Mouse (Mus musculus) midbrain, embryonic 16.5 days (tissue): Measurements from ENCODE around the gene Lrrc30. TPM values are rescaled to one million over a fixed set of nuclear protein-coding genes. Genes with fewer than 3 reads are reported as not detected.

Experiments used
- ATAC-seq: fragments of 200-750 bp; cut with Nextera tagmentation; 2 replicates; pipeline ENCODE4 v1.8.0; 2017; ENCODE audit warnings: moderate TSS enrichment
- H3K27ac ChIP-seq: fragments of 300-500 bp; sonication (generic); 2 replicates; pipeline ENCODE4 v1.5.1; 2014; ENCODE audit warnings: mild to moderate bottlenecking, low read length, mixed read lengths
- H3K27me3 ChIP-seq: fragments of 300-500 bp; sonication (generic); 2 replicates; pipeline ENCODE4 v1.6.1; 2014; ENCODE audit warnings: low read depth, low read length, mixed read lengths; ENCODE audit not compliant: control insufficient read depth, insufficient read depth
- H3K36me3 ChIP-seq: fragments of 300-500 bp; sonication (generic); 2 replicates; pipeline ENCODE4 v1.6.1; 2014; ENCODE audit warnings: mild to moderate bottlenecking, low read length, moderate library complexity, mixed read lengths; ENCODE audit not compliant: control insufficient read depth, insufficient read depth
- H3K4me1 ChIP-seq: fragments of 300-500 bp; sonication (generic); 2 replicates; pipeline ENCODE4 v1.6.1; 2014; ENCODE audit warnings: mild to moderate bottlenecking, low read length, mixed read lengths; ENCODE audit not compliant: control insufficient read depth, insufficient read depth
- H3K4me2 ChIP-seq: fragments of 300-500 bp; sonication (generic); 2 replicates; pipeline ENCODE4 v1.6.1; 2014; ENCODE audit warnings: mild to moderate bottlenecking, low read length, mixed read lengths
- H3K4me3 ChIP-seq: fragments of 300-500 bp; sonication (generic); 2 replicates; pipeline ENCODE4 v1.5.1; 2014; ENCODE audit warnings: low read depth, mild to moderate bottlenecking, low read length, moderate library complexity, mixed read lengths
- H3K9ac ChIP-seq: fragments of 300-500 bp; sonication (generic); 2 replicates; pipeline ENCODE4 v1.6.1; 2014; ENCODE audit warnings: low read depth, low read length, mixed read lengths
- H3K9me3 ChIP-seq: fragments of 300-500 bp; sonication (generic); replicated peaks from 2 replicates; pipeline ENCODE4 v1.6.1; 2014; ENCODE audit warnings: mild to moderate bottlenecking, low read length, mixed read lengths; ENCODE audit not compliant: control insufficient read depth, poor library complexity, severe bottlenecking
- WGBS: fragments of 180-500 bp; shearing (Covaris S2); extraction: QIAGEN DNeasy Blood & Tissue Kit; methylation state at CpG from one replicate; pipeline ENCODE4 v1.1.7; 2014; 5-methylcytosine and 5-hydroxymethylcytosine counted together
- polyA plus RNA-seq: library from polyadenylated mRNA; unstranded; fragments of >200 nt; fragmentation: Nextera tagmentation; extraction: Ambion mirVana; gene quantifications from 2 replicates; pipeline ENCODE4 v1.2.1, GENCODE M21; 2015

Lrrc30 gene
- polyA plus RNA-seq, 1 experiment from 2014 or later: not detected

- no peak for ATAC-seq
- H3K4me3 ChIP-seq: no peak overlapping the region
- H3K36me3 ChIP-seq: no peaks in the 10 kb centered on the region
- no peaks in the 10 kb centered on the region for H3K4me1 ChIP-seq
- no peak overlapping the region for H3K9ac ChIP-seq
- no peaks in the 10 kb centered on the region for H3K9me3 ChIP-seq
- no peak overlapping the region for H3K27ac ChIP-seq
- no peaks in the 10 kb centered on the region for H3K27me3 ChIP-seq
- 85% methylated on average over 3 of the region's 3 CpGs for WGBS
- no peak overlapping the region for H3K4me2 ChIP-seq
These were observed 20.4 kb downstream of the Lrrc30 start for GRCm38 (mm10) chr17:67612151-67612550.

DNA sequence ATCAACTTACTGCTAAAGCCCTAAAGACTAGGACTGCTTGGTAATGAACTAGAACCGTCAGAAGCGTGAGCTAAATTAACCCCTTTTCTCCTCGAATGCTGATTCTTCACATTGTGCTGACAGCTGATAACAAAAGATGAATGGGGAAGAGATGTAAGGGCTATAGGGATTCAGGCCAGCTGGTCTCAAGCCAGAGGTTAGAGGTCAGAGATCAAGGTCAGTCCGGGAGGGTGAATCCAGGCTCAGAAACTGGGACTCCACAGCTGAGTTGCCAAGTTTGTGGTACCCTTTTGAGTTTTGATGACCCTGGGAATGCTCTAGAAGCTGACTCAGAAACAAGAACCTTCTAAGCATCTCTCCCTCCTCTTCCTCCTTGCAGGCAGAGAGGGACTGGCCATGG is 28.1 kb downstream of the Lrrc30 start:
- H3K4me3 ChIP-seq: no peak overlapping the region
- ATAC-seq: no peak
- H3K36me3 ChIP-seq: no peaks in the 10 kb centered on the region
- H3K9ac ChIP-seq: no peak overlapping the region
- H3K27ac ChIP-seq: no peak overlapping the region
- WGBS: 39% methylated on average over 4 of the region's 4 CpGs
- no peaks in the 10 kb centered on the region for H3K27me3 ChIP-seq
- H3K4me2 ChIP-seq: no peak overlapping the region
- no peaks in the 10 kb centered on the region for H3K4me1 ChIP-seq
- no peaks in the 10 kb centered on the region for H3K9me3 ChIP-seq

GRCm38 (mm10) chr17:67602556-67602955 is 30.0 kb downstream of the Lrrc30 start:
- Histone ChIP-seq H3K4me3 (no peak overlapping the region), H3K27me3 (no peaks in the 10 kb centered on the region), H3K27ac (no peak overlapping the region), H3K4me2 (no peak overlapping the region), H3K9me3 (no peaks in the 10 kb centered on the region), H3K9ac (no peak overlapping the region), H3K36me3 (no peaks in the 10 kb centered on the region), H3K4me1 (no peaks in the 10 kb centered on the region)
- WGBS: 69% methylated on average over 4 of the region's 4 CpGs
- ATAC-seq: no peak

DNA sequence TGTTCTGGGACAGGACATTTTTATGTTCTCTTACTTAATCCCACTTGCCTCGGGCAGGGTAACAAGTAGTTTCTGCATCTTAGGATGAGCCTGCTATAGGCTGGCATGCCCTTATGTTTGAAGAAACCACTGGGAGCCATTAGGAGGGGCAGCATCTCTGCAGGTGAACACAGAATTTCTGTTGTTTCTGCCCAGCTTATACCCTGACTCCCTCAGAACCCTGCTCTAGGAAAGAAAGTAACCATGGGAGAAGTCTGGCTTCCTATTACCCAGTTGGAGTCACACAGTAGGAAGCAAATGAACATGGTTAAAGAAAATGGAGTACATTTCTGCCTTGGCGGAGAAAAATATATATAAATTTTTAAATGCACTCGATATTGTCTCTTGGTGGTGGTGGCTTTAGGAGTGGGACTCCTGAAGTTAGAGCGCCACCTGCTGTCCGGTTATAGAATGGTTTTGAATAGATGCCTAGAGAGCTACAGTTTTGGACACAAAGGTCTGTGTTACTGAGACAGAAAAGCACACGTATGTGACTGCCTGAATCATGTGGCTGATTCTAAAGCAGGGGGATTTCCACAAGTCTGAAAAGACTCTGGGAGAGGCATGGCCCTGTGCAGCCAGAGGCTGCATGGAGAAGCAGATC is 47.5 kb downstream of the Lrrc30 start:
- ATAC-seq: peak; percentile 89
- Histone ChIP-seq H3K4me1 (no peaks in the 10 kb centered on the region), H3K36me3 (no peaks in the 10 kb centered on the region), H3K4me2 (no peak overlapping the region), H3K4me3 (no peak overlapping the region), H3K27me3 (no peaks in the 10 kb centered on the region), H3K27ac (no peak overlapping the region), H3K9ac (no peak overlapping the region), H3K9me3 (no peaks in the 10 kb centered on the region)
- WGBS: 17% methylated on average over 6 of the region's 6 CpGs

- Histone ChIP-seq H3K4me1 (no peaks in the 10 kb centered on the region), H3K9me3 (no peaks in the 10 kb centered on the region), H3K36me3 (no peaks in the 10 kb centered on the region), H3K9ac (no peak overlapping the region), H3K27me3 (no peaks in the 10 kb centered on the region), H3K4me3 (no peak overlapping the region), H3K4me2 (no peak overlapping the region), H3K27ac (no peak overlapping the region)
- WGBS: 64% methylated on average over 7 of the region's 7 CpGs
- 0 out of 2 replicates have a peak, but pooled peaks have one; percentile 11 for ATAC-seq
These were observed 48.0 kb downstream of the Lrrc30 start for GRCm38 (mm10) chr17:67584533-67584932.

- Histone ChIP-seq H3K4me1 (no peaks in the 10 kb centered on the region), H3K4me3 (no peak overlapping the region), H3K27me3 (no peaks in the 10 kb centered on the region), H3K9me3 (no peaks in the 10 kb centered on the region), H3K36me3 (no peaks in the 10 kb centered on the region), H3K4me2 (no peak overlapping the region), H3K9ac (no peak overlapping the region), H3K27ac (no peak overlapping the region)
- 60% methylated on average over 7 of the region's 7 CpGs for WGBS
- ATAC-seq: no peak
These were observed 49.1 kb downstream of the Lrrc30 start for GRCm38 (mm10) chr17:67583422-67583821.

DNA sequence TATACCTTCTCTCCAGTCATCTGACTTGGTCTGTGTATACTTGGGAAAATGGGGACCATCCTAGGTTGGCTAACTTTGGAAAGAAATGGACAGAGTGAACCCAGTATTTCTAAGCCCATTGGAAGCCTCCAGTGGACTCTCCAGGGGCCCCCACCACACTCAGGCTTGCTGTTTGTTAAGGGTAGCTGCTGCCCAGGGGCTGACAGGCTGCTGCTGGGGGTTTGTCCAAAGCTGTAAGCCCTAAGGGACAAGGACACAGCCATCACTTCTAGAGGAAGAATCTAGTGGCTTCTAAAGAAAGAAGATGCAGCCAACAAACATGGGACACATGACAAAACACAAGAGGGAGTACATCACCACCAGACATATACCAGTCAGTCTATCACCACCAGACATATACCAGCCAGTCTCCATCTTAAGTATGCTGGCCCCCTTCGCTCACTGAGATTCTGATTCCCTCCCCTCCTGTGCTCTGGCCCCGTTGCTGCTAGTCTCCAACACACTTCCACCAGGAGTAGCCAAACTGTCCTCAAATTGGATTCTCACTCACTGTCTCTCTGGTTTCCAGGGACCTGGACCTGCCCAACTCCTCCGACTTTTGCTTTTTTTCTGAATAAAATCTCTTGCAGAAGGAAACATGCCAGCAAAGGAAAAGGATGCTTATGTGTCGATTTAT is 49.7 kb downstream of the Lrrc30 start:
- 75% methylated on average over 4 of the region's 4 CpGs for WGBS
- no peaks in the 10 kb centered on the region for H3K4me1 ChIP-seq
- H3K4me2 ChIP-seq: no peak overlapping the region
- H3K27ac ChIP-seq: no peak overlapping the region
- no peaks in the 10 kb centered on the region for H3K36me3 ChIP-seq
- H3K27me3 ChIP-seq: no peaks in the 10 kb centered on the region
- no peak for ATAC-seq
- H3K4me3 ChIP-seq: no peak overlapping the region
- no peak overlapping the region for H3K9ac ChIP-seq
- no peaks in the 10 kb centered on the region for H3K9me3 ChIP-seq

DNA sequence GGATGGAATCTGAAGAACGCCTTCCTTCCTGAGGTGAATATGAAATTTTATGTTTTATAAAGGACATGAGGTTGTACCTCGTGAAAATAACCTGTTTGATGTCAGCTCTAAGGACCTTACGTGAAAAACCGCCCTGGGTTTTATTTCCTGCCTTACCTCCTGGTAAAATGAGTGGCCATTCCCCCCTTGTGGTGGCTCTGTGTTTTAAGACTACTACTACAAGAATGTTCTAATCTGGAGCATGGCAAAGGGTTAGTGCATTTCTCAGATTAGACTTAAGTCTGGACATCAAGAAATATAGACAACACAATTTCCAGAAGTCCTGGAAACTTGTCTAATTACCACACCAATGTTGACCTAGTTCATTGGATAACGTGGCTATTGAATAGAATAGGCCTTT is 50.7 kb downstream of the Lrrc30 start:
- Histone ChIP-seq H3K9me3 (no peaks in the 10 kb centered on the region), H3K27me3 (no peaks in the 10 kb centered on the region), H3K4me2 (no peak overlapping the region), H3K27ac (no peak overlapping the region), H3K4me1 (no peaks in the 10 kb centered on the region), H3K36me3 (no peaks in the 10 kb centered on the region), H3K4me3 (no peak overlapping the region), H3K9ac (no peak overlapping the region)
- ATAC-seq: no peak
- WGBS: 79% methylated on average over 5 of the region's 5 CpGs
